Mouse (Mus musculus) cerebellum, adult 2 months (tissue): ENCODE data around the gene Cd63. TPM values are rescaled to one million over a fixed set of nuclear protein-coding genes. Genes with fewer than 3 reads are reported as not detected.

Source experiments
- DNase-seq, 2 experiments: peaks; one replicate each; pipeline ENCODE4 v3.0.0; 2021
- H3K27ac ChIP-seq: fragments of 200-500 bp; 2 replicates; pipeline ENCODE4 v1.5.1; 2012; ENCODE audit warnings: low read length, control low read depth, inconsistent platforms; ENCODE audit not compliant: insufficient read depth
- H3K27me3 ChIP-seq: fragments of 200-500 bp; 2 replicates; pipeline ENCODE4 v1.6.1; 2012; ENCODE audit warnings: inconsistent platforms, mild to moderate bottlenecking, low read length, moderate library complexity; ENCODE audit not compliant: control insufficient read depth, insufficient read depth
- H3K4me1 ChIP-seq: fragments of 200-500 bp; 2 replicates; pipeline ENCODE4 v1.6.1; 2011; ENCODE audit warnings: low read length; ENCODE audit not compliant: control insufficient read depth, insufficient read depth
- H3K4me3 ChIP-seq: fragments of 200-500 bp; replicated peaks from 2 replicates; pipeline ENCODE3; 2011; ENCODE audit warnings: mild to moderate bottlenecking, low read depth, low read length, control low read depth; ENCODE audit not compliant: insufficient read depth
- CTCF ChIP-seq: fragments of 200-500 bp; IDR thresholded peaks from 2 replicates; pipeline ENCODE4 v1.5.1; 2011; ENCODE audit warnings: low read depth, mild to moderate bottlenecking, control low read depth, low read length, moderate library complexity, borderline replicate concordance; ENCODE audit not compliant: insufficient read depth
- POLR2A ChIP-seq: fragments of 200-500 bp; IDR thresholded peaks from 2 replicates; pipeline ENCODE4 v1.6.1; 2011; ENCODE audit warnings: low read length, control low read depth, borderline replicate concordance; ENCODE audit not compliant: insufficient read depth
- WGBS: fragments of 180-500 bp; shearing (Covaris S2); methylation state at CpG from one replicate; pipeline ENCODE4 v1.1.7; 2018; 5-methylcytosine and 5-hydroxymethylcytosine counted together
- polyA plus RNA-seq: library from polyadenylated mRNA; depleted of rRNA; stranded (reverse); fragments of >200 nt; gene quantifications from 2 replicates; pipeline ENCODE4 v1.2.3, GENCODE M21; 2012

Cd63 gene
- polyA plus RNA-seq, 1 experiment: 110 TPM

GRCm38 (mm10) chr10:128895952-128896693 is 4.7 kb upstream of the Cd63 start:
- WGBS: 16% methylated on average over 17 of the region's 17 CpGs
- H3K27me3 ChIP-seq: no peaks in the 10 kb centered on the region
- H3K27ac ChIP-seq: no peak overlapping the region
- no peak for TF ChIP-seq POLR2A
- no peak for TF ChIP-seq CTCF
- H3K4me1 ChIP-seq: 0 out of 2 replicates have a peak, but pooled peaks cover 3% of the 10 kb centered on the region
- peak in 1 of 2 experiments; percentile 44 for DNase-seq
- H3K4me3 ChIP-seq: no peak overlapping the region

GRCm38 (mm10) chr10:128896807-128897206 is 4.0 kb upstream of the Cd63 start:
- Histone ChIP-seq H3K27ac (no peak overlapping the region), H3K27me3 (no peaks in the 10 kb centered on the region), H3K4me1 (0 out of 2 replicates have a peak, but pooled peaks cover 3% of the 10 kb centered on the region), H3K4me3 (no peak overlapping the region)
- no peak for TF ChIP-seq POLR2A
- no peak for TF ChIP-seq CTCF
- no peak for DNase-seq
- 29% methylated on average over 1 of the region's 1 CpGs for WGBS

- Histone ChIP-seq H3K4me3 (no peak overlapping the region), H3K4me1 (no peaks in the 10 kb centered on the region), H3K27me3 (no peaks in the 10 kb centered on the region), H3K27ac (no peak overlapping the region)
- DNase-seq: no peak
- 14% methylated on average over 1 of the region's 1 CpGs for WGBS
- TF ChIP-seq POLR2A (no peak), CTCF (no peak)
Measured at GRCm38 (mm10) chr10:128897501-128897900, 3.3 kb upstream of the Cd63 start.

GRCm38 (mm10) chr10:128899759-128900490 is 864 bp upstream of the Cd63 start:
- Histone ChIP-seq H3K4me1 (no peaks in the 10 kb centered on the region), H3K4me3 (no peak overlapping the region), H3K27me3 (no peaks in the 10 kb centered on the region), H3K27ac (no peak overlapping the region)
- no peak for DNase-seq
- 84% methylated on average over 6 of the region's 6 CpGs for WGBS
- TF ChIP-seq CTCF: no peak
- TF ChIP-seq POLR2A: no peak

DNA sequence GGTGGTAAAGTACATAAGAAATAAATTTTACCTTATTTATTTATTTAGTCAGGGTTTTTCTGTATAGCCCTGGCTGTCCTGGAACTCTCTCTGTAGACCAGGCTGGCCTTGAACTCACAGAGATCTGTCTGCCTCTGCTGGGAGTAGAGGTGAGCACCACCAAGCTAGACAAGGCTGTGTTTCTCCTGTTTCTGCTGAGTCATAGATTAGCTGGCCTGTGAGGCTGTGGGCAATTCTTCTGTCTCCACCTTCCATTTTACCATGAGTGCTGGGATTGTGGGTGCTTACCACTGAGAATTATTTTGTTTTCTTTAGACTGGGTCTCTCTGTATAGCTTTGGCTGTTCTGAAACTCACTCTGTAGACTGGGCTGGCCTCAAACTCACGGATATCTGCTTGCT is 620 bp downstream of the Cd63 start:
- Histone ChIP-seq H3K4me1 (no peaks in the 10 kb centered on the region), H3K4me3 (no peak overlapping the region), H3K27ac (no peak overlapping the region), H3K27me3 (no peaks in the 10 kb centered on the region)
- no peak for DNase-seq
- 77% methylated on average over 1 of the region's 1 CpGs for WGBS
- TF ChIP-seq POLR2A (no peak), CTCF (no peak)

GRCm38 (mm10) chr10:128902409-128902988 is 1.7 kb downstream of the Cd63 start:
- DNase-seq: no peak
- no peak overlapping the region for H3K4me3 ChIP-seq
- H3K27ac ChIP-seq: no peak overlapping the region
- H3K4me1 ChIP-seq: no peaks in the 10 kb centered on the region
- 75% methylated on average over 3 of the region's 3 CpGs for WGBS
- TF ChIP-seq POLR2A: no peak
- no peak for TF ChIP-seq CTCF
- no peaks in the 10 kb centered on the region for H3K27me3 ChIP-seq

DNA sequence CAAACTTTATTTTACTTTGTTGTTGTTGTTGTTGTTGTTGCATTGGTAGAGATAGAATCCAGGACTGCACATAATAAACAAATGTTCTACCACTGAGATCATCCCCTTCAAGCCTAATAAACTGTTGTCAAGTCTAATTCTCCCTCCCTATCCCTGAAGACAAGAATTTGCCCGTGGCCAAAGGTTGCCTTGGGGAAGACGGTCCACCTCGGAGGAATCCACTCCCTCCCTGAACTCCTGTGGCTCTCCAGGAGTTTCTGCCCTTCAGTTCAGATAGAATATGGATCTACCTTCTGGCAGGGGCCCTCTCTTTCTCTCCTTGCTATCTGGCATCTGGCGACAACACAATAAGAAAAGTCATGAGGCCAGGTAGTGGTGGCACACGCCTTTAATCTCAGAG is 4.0 kb downstream of the Cd63 start:
- no peak for DNase-seq
- no peak overlapping the region for H3K4me3 ChIP-seq
- H3K4me1 ChIP-seq: no peaks in the 10 kb centered on the region; the same call in 1 of the 2 replicates
- TF ChIP-seq CTCF: no peak
- no peak for TF ChIP-seq POLR2A
- WGBS: 59% methylated on average over 5 of the region's 5 CpGs
- H3K27ac ChIP-seq: no peak overlapping the region
- no peaks in the 10 kb centered on the region for H3K27me3 ChIP-seq
